Mouse (Mus musculus) cerebellum, adult 8-10 months (tissue): Measurements from ENCODE around the gene Atrnl1.
"Not testable (repeated sequence)": the region's sequence is repeated elsewhere in the genome, so short reads cannot be mapped to it uniquely, and the experiment has no call there.

ENCODE experiments used
- DNase-seq: peaks from one replicate; pipeline ENCODE4 v3.0.0; 2022

Gene Atrnl1

GRCm38 (mm10) chr19:58044816-58045215 lies 434.0 kb downstream of the Atrnl1 start:
- no peak for DNase-seq

DNA sequence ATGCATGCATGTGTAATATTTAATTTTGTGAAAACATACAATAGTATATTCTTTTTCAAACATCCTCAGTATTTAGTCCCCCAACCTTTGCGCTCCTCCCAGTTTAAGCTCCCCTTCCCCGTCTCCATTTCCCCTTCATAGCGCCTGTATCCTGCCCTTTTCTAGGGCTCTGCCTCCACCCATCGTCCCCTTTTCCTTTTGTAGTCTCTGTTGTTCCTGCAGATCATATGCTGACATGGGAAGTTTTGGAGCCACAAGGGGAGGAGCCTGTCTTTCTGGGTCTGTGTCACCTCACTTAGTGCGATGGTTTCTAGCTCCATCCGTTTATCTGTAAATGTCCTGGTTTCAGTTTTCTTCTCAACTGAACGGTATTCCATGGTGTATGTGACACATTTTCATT lies 435.8 kb downstream of the Atrnl1 start:
- DNase-seq: no peak

- not testable (repeated sequence) for DNase-seq
Measured at GRCm38 (mm10) chr19:58050410-58050809, 439.6 kb downstream of the Atrnl1 start.

DNA sequence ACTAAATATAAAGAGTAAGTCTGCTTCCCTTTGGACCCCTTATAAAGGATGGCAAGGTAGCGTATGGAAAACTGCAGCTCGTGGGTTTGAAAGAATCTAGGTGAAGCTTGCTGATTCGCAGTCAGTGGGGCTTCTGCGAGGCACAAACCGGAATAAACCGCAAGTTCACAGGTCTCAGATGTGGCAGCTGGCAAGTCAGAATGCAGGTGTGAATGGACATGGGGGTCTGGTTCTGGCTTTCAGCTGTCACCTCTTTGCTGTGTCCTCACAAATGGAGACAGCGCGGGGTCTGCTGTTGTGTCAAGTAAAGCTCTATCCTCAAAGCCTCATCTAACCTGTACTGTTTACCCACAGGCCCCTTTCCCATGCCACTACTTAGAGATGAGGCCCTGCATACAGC lies 440.2 kb downstream of the Atrnl1 start:
- DNase-seq: no peak

DNA sequence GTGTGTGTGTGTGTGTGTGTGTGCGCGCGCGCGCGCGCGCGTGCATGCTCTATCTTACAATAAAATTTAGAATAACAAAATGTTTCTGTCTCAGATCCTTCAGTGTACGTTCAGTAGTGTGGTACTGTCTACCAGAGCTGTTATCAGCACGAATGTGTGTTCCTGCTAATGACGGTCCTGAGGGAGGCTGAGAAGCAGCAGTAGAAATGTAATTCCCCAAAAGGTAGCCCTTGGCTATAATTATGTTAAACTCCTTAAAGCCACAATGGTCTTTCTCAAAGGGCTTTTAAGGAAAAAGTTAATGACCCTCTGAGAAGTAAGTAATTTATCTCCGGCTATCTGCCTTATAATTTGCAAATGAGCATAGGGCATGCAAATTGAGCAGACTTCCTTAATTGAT lies 441.1 kb downstream of the Atrnl1 start:
- no peak for DNase-seq

- DNase-seq: no peak
Measured at GRCm38 (mm10) chr19:58052444-58053135, 441.8 kb downstream of the Atrnl1 start.

DNA sequence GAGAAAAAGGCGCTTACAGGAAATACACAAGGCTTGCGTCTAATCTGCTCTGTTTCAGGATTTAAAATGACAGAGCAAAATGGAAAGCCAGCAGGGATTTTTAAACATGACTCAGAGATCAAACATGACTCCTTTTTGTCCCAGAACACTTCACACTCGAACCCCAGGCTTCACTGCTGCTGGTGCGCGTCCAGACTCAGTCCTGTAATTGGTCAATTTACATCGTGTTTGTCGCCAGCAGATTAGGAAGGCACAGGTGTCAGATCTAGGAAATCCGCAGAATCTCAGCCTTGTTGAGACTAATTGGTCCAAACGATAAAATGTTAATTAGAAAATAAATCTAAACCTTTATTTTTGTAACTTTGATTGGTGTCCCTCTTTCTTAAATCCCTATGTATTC lies 448.9 kb downstream of the Atrnl1 start:
- DNase-seq: no peak

- DNase-seq: no peak
Measured at GRCm38 (mm10) chr19:58060199-58060853, 449.5 kb downstream of the Atrnl1 start.

- no peak for DNase-seq
Measured at GRCm38 (mm10) chr19:58060854-58061358, 450.1 kb downstream of the Atrnl1 start.

GRCm38 (mm10) chr19:58061933-58062332 lies 451.1 kb downstream of the Atrnl1 start:
- DNase-seq: no peak

DNA sequence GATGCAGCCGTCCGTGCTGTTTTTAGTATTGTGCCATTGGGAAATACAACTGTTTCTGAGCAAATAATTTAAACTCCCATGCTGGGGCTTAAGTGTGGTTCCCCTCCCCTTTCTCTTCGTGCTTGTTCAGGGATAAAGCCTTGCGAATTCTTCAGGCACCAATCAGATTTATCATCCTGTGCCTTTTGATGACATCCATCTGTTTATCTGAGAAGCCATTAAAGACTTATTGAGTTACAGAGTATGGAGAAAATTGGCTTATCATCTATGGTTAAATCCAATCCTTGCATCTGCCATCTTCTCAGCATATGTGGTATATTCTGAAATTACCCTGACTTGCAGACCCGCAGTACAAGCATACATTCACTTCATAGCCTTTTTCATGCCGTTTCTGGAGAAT lies 452.7 kb downstream of the Atrnl1 start:
- DNase-seq: no peak

GRCm38 (mm10) chr19:58064116-58065000 lies 453.5 kb downstream of the Atrnl1 start:
- DNase-seq: no peak

GRCm38 (mm10) chr19:58065001-58065314 lies 454.1 kb downstream of the Atrnl1 start:
- DNase-seq: no peak

DNA sequence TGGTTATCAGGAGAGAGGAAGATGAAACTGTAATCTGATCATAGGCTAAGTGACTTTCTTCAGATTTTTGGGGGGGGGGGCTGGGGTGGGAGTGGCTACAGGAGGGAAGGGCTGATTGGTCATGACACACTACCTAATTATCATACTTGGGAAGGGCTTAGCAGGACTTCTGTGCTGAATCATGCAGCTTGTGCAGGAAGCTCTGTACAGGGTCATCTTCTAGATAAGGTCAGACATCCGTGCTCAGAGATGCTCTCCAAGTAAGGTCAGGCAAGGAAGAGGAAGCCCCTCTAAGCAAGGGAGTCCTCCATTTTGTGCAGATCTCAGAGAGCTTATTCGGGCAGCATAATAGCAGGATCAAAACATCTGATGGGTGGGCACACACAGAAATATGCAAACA lies 454.7 kb downstream of the Atrnl1 start:
- DNase-seq: no peak

DNA sequence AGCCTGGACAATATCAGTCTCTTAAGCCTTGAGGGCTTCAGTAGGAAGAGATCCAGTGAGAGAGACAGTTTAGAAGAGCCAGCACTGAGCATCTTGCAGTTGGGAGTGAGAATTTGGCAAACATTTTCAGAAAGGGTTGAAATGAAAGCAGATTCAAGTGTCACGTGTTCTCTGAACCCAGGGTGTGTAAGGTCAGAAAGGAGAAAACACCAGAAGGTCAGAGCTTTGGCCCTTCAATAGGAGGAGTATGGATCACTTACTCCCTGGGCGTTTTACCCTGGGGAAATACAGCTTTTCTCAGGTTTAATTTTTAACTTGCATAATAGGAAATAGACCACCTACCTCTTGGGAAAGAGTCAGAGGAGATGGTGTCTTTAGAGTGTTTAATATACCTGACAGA lies 457.3 kb downstream of the Atrnl1 start:
- DNase-seq: no peak

DNA sequence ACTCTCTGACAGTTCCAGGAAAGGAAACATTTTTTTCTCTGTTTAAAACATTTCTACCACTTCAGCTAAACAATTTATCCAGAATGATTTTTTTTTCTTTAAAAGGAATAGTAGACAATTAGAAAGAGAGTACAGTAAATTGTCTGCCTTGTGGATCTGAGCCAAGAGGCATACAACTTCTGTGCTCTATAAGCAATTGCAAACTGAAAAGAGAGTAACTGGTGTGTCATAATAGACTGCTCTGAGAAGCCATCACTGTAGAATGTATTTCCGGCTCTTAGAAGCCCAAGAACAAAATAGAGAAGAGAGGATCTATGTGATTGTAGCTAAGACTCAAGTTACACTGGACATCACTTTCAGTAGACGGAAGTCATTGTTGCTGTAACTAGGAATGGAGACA lies 458.1 kb downstream of the Atrnl1 start:
- DNase-seq: no peak

- no peak for DNase-seq
Measured at GRCm38 (mm10) chr19:58072404-58072803, 461.6 kb downstream of the Atrnl1 start.

DNA sequence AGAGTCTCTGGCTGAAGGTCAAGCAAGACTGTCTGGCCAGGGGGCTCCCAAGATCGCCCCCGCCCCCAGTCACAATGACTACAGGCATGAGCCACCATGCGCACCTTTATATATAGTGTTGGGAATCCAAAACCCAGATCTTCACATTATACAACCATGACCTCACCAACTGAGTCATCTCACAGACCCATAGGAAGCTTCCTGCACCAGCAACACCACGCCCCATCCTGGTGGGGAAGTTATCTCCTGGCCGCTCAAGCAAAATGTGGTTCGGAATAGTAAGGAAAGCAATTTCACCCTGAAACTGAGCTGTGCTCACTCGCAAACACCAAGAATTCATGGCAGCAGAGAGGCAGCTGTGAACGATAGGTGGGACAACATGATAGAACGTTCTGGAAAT lies 462.0 kb downstream of the Atrnl1 start:
- DNase-seq: no peak

GRCm38 (mm10) chr19:58075252-58075651 lies 464.4 kb downstream of the Atrnl1 start:
- no peak for DNase-seq

GRCm38 (mm10) chr19:58076961-58077371 lies 466.1 kb downstream of the Atrnl1 start:
- no peak for DNase-seq

GRCm38 (mm10) chr19:58077529-58078070 lies 466.8 kb downstream of the Atrnl1 start:
- no peak for DNase-seq

GRCm38 (mm10) chr19:58080168-58080567 lies 469.3 kb downstream of the Atrnl1 start:
- DNase-seq: no peak

- no peak for DNase-seq
Measured at GRCm38 (mm10) chr19:58082751-58083150, 471.9 kb downstream of the Atrnl1 start.
